Mouse (Mus musculus) heart, postnatal 0 days (tissue): Measurements from ENCODE around the gene Grin2a. TPM values are rescaled to one million over a fixed set of nuclear protein-coding genes. Genes with fewer than 3 reads are reported as not detected.

Experiments used
- ATAC-seq: fragments of 200-750 bp; cut with Nextera tagmentation; 2 replicates; pipeline ENCODE4 v1.8.0; 2017; ENCODE audit warnings: low read depth, moderate number of reproducible peaks, moderate library complexity; ENCODE audit not compliant: insufficient read depth
- DNase-seq: peaks from one replicate; pipeline ENCODE4 v3.0.0-alpha.2; 2016; ENCODE audit warnings: low spot score
- H3K27ac ChIP-seq: fragments of 300-500 bp; sonication (generic); 2 replicates; pipeline ENCODE4 v1.5.1; 2014; ENCODE audit warnings: low read depth, mild to moderate bottlenecking
- H3K27me3 ChIP-seq: fragments of 300-500 bp; sonication (generic); 2 replicates; pipeline ENCODE4 v1.6.1; 2014; ENCODE audit warnings: low read length, mixed read lengths; ENCODE audit not compliant: control insufficient read depth, insufficient read depth
- H3K36me3 ChIP-seq: fragments of 300-500 bp; sonication (generic); replicated peaks from 2 replicates; pipeline ENCODE4 v1.6.1; 2014; ENCODE audit warnings: low read length, mixed read lengths; ENCODE audit not compliant: control insufficient read depth, insufficient read depth
- H3K4me1 ChIP-seq: fragments of 300-500 bp; sonication (generic); 2 replicates; pipeline ENCODE4 v1.6.1; 2014; ENCODE audit warnings: antibody characterized with exemption; ENCODE audit not compliant: control insufficient read depth, insufficient read depth
- H3K4me2 ChIP-seq: fragments of 300-500 bp; sonication (generic); 2 replicates; pipeline ENCODE4 v1.6.1; 2014; ENCODE audit warnings: low read depth, mild to moderate bottlenecking, low read length, moderate library complexity
- H3K4me3 ChIP-seq: fragments of 300-500 bp; sonication (generic); 2 replicates; pipeline ENCODE4 v1.5.1; 2014; ENCODE audit warnings: low read depth, low read length
- H3K9ac ChIP-seq: fragments of 300-500 bp; sonication (generic); replicated peaks from 2 replicates; pipeline ENCODE4 v1.6.1; 2014; ENCODE audit warnings: low read depth, low read length, mixed read lengths
- H3K9me3 ChIP-seq: fragments of 300-500 bp; sonication (generic); replicated peaks from 2 replicates; pipeline ENCODE4 v1.6.1; 2016; ENCODE audit warnings: low read length; ENCODE audit not compliant: control insufficient read depth
- CTCF ChIP-seq: IDR thresholded peaks from 2 replicates; pipeline ENCODE4 v1.5.1; 2016; ENCODE audit warnings: antibody characterized with exemption, control low read depth, low read depth
- EP300 ChIP-seq: IDR thresholded peaks from 2 replicates; pipeline ENCODE4 v1.6.1; 2016; ENCODE audit warnings: antibody characterized with exemption, low read depth
- WGBS: fragments of 180-500 bp; shearing (Covaris S2); extraction: QIAGEN DNeasy Blood & Tissue Kit; methylation state at CpG from one replicate; pipeline ENCODE4 v1.1.7; 2014; 5-methylcytosine and 5-hydroxymethylcytosine counted together
- polyA plus RNA-seq: library from polyadenylated mRNA; unstranded; fragments of >200 nt; fragmentation: Nextera tagmentation; extraction: Ambion mirVana; gene quantifications from 2 replicates; pipeline ENCODE4 v1.2.1, GENCODE M21; 2015
- total RNA-seq: library from RNA; depleted of rRNA; stranded (reverse); fragments of >200 nt; gene quantifications from 2 replicates; pipeline ENCODE4 v1.2.3, GENCODE M21; 2014; ENCODE audit warnings: low replicate concordance; rRNA removed

The Grin2a gene
- total and polyA plus RNA-seq, 2 experiments from 2014 or later = 0.15 to 0.38 TPM

GRCm38 (mm10) chr16:9535196-9535595 is 460.2 kb downstream of the Grin2a start:
- Histone ChIP-seq H3K4me1 (no peaks in the 10 kb centered on the region), H3K4me3 (no peak overlapping the region), H3K9ac (no peak overlapping the region), H3K9me3 (no peaks in the 10 kb centered on the region), H3K27ac (no peak overlapping the region), H3K27me3 (no peaks in the 10 kb centered on the region), H3K4me2 (no peak overlapping the region), H3K36me3 (no peaks in the 10 kb centered on the region)
- TF ChIP-seq EP300 (no peak), CTCF (no peak)
- ATAC-seq (no peak), DNase-seq (no peak)
- WGBS = 83% methylated on average over 5 of the region's 5 CpGs

DNA sequence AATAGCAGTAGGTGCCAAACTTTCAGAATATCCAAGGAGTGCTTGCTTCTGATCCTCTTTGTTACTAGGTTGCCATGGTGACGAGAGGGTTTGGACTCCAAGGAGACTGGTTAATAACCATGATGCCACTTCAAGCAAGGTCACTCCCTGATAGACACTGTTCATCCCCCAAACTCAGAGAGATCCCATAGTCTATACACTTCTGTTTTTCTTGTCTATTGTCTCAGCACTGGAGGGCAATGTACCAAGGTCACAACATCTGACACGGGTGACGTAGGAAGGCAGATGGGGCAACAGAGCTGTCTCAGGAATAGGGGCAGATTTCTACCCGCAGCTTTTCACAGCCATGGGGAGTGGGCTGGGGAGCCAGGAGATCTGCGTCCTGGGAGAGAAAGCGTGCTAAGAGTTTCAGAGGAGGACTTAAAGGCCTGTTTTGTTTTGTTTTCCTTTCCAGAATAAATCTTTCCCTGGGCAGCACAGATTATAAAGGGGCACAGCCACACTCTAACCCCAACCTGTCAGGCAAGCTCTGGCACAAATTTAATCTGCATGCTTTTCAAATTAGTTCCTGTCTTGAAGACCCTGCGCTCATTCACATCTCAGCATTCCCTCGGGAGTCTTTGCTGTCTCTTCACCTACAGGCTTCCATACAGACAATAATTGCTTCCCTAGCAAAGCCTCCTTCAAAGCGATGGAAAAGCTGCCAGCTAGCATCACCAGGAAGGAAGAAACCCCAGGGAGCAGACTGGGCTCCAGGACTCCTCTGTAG is 461.6 kb downstream of the Grin2a start:
- Histone ChIP-seq H3K27ac (no peak overlapping the region), H3K9me3 (no peaks in the 10 kb centered on the region), H3K4me3 (no peak overlapping the region), H3K27me3 (no peaks in the 10 kb centered on the region), H3K4me2 (no peak overlapping the region), H3K36me3 (no peaks in the 10 kb centered on the region), H3K9ac (no peak overlapping the region), H3K4me1 (no peaks in the 10 kb centered on the region)
- ATAC-seq = no peak
- TF ChIP-seq CTCF = no peak
- TF ChIP-seq EP300 = no peak
- DNase-seq = no peak
- whole genome bisulfite sequencing = 57% methylated on average over 9 of the region's 9 CpGs

DNA sequence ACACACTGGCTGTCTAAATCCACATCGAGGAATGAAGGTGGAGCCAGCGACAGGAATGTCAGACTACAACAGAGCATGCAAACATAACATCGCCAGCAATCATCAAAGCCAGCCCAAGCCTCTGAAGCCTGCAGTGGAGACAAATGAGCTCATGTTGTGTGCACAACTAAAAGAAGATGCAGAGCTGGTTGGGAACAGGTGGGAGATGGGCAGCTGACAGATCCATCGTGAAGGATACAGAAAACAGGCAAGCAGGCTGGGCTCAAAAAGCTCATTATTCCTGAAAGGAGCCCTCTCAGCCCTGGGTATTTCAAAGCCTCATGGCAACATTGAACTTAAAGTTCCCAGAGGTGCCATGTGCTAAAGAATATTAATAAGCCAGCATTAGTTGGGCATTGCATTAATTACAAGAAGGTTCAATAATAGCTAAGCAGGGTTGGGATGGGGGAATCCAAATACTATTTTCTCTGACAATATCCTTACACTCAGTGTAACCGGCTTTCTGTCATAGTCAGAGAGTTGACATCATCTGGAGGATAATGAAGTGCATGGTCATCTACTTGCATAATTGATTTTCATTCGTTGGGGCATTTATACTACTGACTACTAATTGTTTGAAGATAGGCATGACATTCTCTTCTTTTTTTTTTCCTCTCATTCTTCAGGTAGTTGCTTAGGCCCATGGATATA is 462.4 kb downstream of the Grin2a start:
- TF ChIP-seq CTCF (no peak), EP300 (no peak)
- ATAC-seq = no peak

GRCm38 (mm10) chr16:9527214-9527613 is 468.1 kb downstream of the Grin2a start:
- Histone ChIP-seq H3K9ac (no peak overlapping the region), H3K36me3 (no peaks in the 10 kb centered on the region), H3K4me2 (no peak overlapping the region), H3K27me3 (no peaks in the 10 kb centered on the region), H3K4me3 (no peak overlapping the region), H3K4me1 (no peaks in the 10 kb centered on the region), H3K9me3 (no peaks in the 10 kb centered on the region), H3K27ac (no peak overlapping the region)
- no peak for TF ChIP-seq CTCF
- TF ChIP-seq EP300 = no peak
- WGBS = 56% methylated on average over 5 of the region's 5 CpGs
- ATAC-seq (no peak), DNase-seq (no peak)

More for the DNA sequence above, 462.4 kb downstream of the Grin2a start:
- 71% methylated on average over 6 of the region's 6 CpGs for WGBS
- Histone ChIP-seq H3K4me3 (no peak overlapping the region), H3K9ac (no peak overlapping the region), H3K4me1 (no peaks in the 10 kb centered on the region), H3K36me3 (no peaks in the 10 kb centered on the region), H3K4me2 (no peak overlapping the region), H3K27ac (no peak overlapping the region), H3K9me3 (no peaks in the 10 kb centered on the region), H3K27me3 (no peaks in the 10 kb centered on the region)
- DNase-seq = no peak

DNA sequence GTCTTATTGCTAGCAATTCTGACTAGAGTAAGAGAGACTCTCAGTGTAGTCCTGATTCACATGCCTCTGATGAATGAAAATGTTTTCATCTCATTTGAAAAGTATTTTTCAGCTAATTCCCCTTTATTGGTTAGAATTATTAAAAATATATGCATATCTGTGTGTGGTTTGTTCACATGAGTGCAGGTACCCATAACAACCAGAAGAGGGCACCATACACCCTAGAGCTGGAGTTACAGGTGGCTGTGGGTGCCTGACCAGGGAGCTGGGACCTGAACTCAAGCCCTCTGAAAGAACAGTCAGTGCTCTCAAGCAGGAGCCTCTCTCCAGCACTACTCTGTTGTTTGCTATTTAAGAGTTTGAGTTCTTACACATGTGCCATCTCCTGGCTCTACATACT is 472.0 kb downstream of the Grin2a start:
- Histone ChIP-seq H3K36me3 (no peaks in the 10 kb centered on the region), H3K9me3 (no peaks in the 10 kb centered on the region), H3K27me3 (no peaks in the 10 kb centered on the region), H3K4me1 (no peaks in the 10 kb centered on the region), H3K4me2 (no peak overlapping the region), H3K9ac (no peak overlapping the region), H3K4me3 (no peak overlapping the region), H3K27ac (no peak overlapping the region)
- ATAC-seq (no peak), DNase-seq (no peak)
- no peak for TF ChIP-seq CTCF
- no peak for TF ChIP-seq EP300

Other genes with a start within 250 kb of the Grin2a start
- not detected in 2 replicates for gene Rpl39l, start 174.7 kb upstream of the Grin2a start, total RNA-seq
- gene Rpl39l, start 174.7 kb upstream of the Grin2a start, polyA plus RNA-seq = 0.37 and 0.49 TPM in 2 replicates
- not detected in 2 replicates for gene Atf7ip2, start 197.2 kb upstream of the Grin2a start, total RNA-seq
- gene Atf7ip2, start 197.2 kb upstream of the Grin2a start, polyA plus RNA-seq = 0.10 TPM in 2 replicates